Mouse (Mus musculus) liver, adult 2 months (tissue): ENCODE results near the gene Fbxl21. TPM values are rescaled to one million over a fixed set of nuclear protein-coding genes. Genes with fewer than 3 reads are reported as not detected.

ENCODE experiments used
- DNase-seq: peaks from one replicate; pipeline ENCODE4 v3.0.0-alpha.2; 2011; ENCODE audit warnings: low read depth, low spot score; ENCODE audit errors: extremely low read depth
- H3K27ac ChIP-seq: fragments of 200-500 bp; replicated peaks from 2 replicates; pipeline ENCODE4 v1.5.1; 2012; ENCODE audit warnings: low read depth, mild to moderate bottlenecking, control low read depth, inconsistent platforms, low read length; ENCODE audit not compliant: insufficient read depth
- H3K27me3 ChIP-seq: fragments of 200-500 bp; 2 replicates; pipeline ENCODE4 v1.6.1; 2012; ENCODE audit warnings: mild to moderate bottlenecking, moderate library complexity, low read length, inconsistent platforms; ENCODE audit not compliant: control insufficient read depth, insufficient read depth
- H3K36me3 ChIP-seq: fragments of 200-500 bp; 2 replicates; pipeline ENCODE4 v1.6.1; 2012; ENCODE audit warnings: low read length, inconsistent platforms; ENCODE audit not compliant: control insufficient read depth, insufficient read depth
- H3K4me1 ChIP-seq: fragments of 200-500 bp; 2 replicates; pipeline ENCODE4 v1.6.1; 2011; ENCODE audit warnings: low read length; ENCODE audit not compliant: control insufficient read depth, insufficient read depth
- H3K4me3 ChIP-seq: fragments of 200-500 bp; 2 replicates; pipeline ENCODE4 v1.5.1; 2011; ENCODE audit warnings: low read depth, mild to moderate bottlenecking, control low read depth, low read length, moderate library complexity; ENCODE audit not compliant: insufficient read depth
- H3K79me2 ChIP-seq: fragments of 200-500 bp; 2 replicates; pipeline ENCODE4 v1.6.1; 2012; ENCODE audit warnings: inconsistent platforms, mild to moderate bottlenecking, low read length, moderate library complexity; ENCODE audit not compliant: control insufficient read depth, insufficient read depth
- H3K9ac ChIP-seq: fragments of 200-500 bp; 2 replicates; pipeline ENCODE4 v1.6.1; 2012; ENCODE audit warnings: low read depth, mild to moderate bottlenecking, control low read depth, inconsistent platforms, low read length
- CTCF ChIP-seq: fragments of 200-500 bp; IDR thresholded peaks from 2 replicates; pipeline ENCODE4 v1.5.1; 2011; ENCODE audit warnings: low read depth, low read length, control low read depth
- POLR2A ChIP-seq: fragments of 200-500 bp; IDR thresholded peaks from 2 replicates; pipeline ENCODE4 v1.6.1; 2011; ENCODE audit warnings: low read length, control low read depth; ENCODE audit not compliant: insufficient read depth; ENCODE audit errors: extremely low read depth
- WGBS: fragments of 180-500 bp; shearing (Covaris S2); methylation state at CpG from one replicate; pipeline ENCODE4 v1.1.7; 2018; 5-methylcytosine and 5-hydroxymethylcytosine counted together
- polyA plus RNA-seq: library from polyadenylated mRNA; depleted of rRNA; stranded (reverse); fragments of >200 nt; gene quantifications from 2 replicates; pipeline ENCODE4 v1.2.3, GENCODE M21; 2012; rRNA removed
- total RNA-seq: library from RNA; depleted of rRNA; stranded (reverse); fragments of >200 nt; gene quantifications from 2 replicates; pipeline ENCODE4 v1.2.3, GENCODE M21; 2014; rRNA removed

Gene Fbxl21
- total and polyA plus RNA-seq, 2 experiments = 2.4 to 2.8 TPM

DNA sequence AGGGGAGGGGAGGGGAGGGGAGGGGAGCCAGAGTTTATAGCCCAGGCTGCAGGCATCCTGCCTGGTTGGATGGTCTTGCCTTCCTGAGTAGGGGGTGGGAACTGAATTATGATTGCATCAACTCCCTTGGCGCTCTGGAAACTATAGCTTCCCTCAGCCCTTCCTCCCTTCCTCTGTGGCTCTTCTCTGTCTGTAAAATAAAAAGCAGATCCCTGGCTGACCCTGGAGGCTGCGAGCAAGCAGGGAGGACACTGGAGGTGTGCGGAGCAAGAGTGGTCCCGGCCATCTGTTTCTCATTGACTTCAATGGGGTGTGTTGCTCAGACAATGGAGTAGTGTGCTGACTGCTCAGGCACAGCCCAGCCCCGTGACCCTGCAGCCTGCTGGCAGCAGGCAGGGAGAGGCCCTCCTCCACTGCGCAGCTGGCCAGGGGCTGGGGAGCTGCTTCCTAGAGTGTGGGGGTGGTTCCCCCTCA is 59.7 kb downstream of the Fbxl21 start:
- no peak overlapping the region for H3K27ac ChIP-seq
- no peak for TF ChIP-seq POLR2A
- no peak for TF ChIP-seq CTCF
- H3K4me1 ChIP-seq = no peaks in the 10 kb centered on the region
- H3K27me3 ChIP-seq = no peaks in the 10 kb centered on the region
- H3K9ac ChIP-seq = no peak overlapping the region
- no peak overlapping the region for H3K4me3 ChIP-seq
- no peaks in the 10 kb centered on the region for H3K36me3 ChIP-seq
- no peaks in the 10 kb centered on the region for H3K79me2 ChIP-seq
- 51% methylated on average over 6 of the region's 6 CpGs for WGBS
- no peak for DNase-seq

DNA sequence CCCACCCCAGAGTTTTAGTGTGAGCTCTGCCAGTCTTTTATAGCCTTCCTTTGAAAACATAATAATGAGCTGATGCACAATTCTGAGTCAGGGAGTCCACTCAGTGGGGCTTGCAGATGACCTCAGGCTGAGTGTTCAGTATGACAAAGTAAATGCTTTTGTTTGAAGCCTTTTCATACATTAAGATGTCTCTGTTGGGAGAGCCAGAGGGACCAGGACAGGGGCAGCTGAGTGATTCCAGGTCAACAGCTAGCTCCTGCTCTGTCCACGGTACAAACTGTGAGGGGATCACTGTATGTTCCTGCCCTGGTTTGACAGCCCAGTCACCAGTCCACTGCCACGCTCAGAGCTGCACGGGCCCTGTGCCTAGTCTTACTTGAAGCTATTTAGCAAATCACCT is 60.4 kb downstream of the Fbxl21 start:
- Histone ChIP-seq H3K79me2 (no peaks in the 10 kb centered on the region), H3K9ac (no peak overlapping the region), H3K4me1 (no peaks in the 10 kb centered on the region), H3K36me3 (no peaks in the 10 kb centered on the region), H3K27ac (no peak overlapping the region), H3K4me3 (no peak overlapping the region), H3K27me3 (no peaks in the 10 kb centered on the region)
- 94% methylated on average over 3 of the region's 3 CpGs for WGBS
- DNase-seq = no peak
- TF ChIP-seq CTCF (no peak), POLR2A (no peak)

DNA sequence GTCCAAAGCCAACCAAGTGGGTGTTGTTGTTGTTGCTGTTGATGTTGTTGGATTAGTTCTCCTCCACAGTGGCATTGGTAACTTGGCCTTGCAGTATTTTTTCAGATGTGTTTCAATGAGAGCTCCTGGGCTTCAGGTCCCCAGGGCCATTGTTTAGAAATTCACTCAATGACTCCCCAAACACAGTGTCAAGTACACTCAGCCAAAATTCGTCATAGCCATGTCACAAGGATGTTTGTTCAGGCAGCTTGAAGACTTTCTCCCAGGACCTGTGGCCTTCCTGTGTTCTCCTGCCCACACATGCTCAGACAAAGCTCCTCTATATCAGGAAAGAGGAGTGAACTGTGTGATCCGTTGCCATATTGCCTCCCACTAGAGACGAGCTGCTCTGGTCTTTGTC is 63.8 kb downstream of the Fbxl21 start:
- no peaks in the 10 kb centered on the region for H3K27me3 ChIP-seq
- WGBS = 82% methylated on average over 3 of the region's 3 CpGs
- TF ChIP-seq CTCF (no peak), POLR2A (no peak)
- no peak for DNase-seq
- no peak overlapping the region for H3K27ac ChIP-seq
- H3K36me3 ChIP-seq = no peaks in the 10 kb centered on the region
- no peaks in the 10 kb centered on the region; the same call in 1 of the 2 replicates for H3K4me1 ChIP-seq
- no peaks in the 10 kb centered on the region for H3K79me2 ChIP-seq
- no peak overlapping the region for H3K9ac ChIP-seq
- H3K4me3 ChIP-seq = no peak overlapping the region

Other genes with a start within 250 kb of the Fbxl21 start
- 0.20 and 0.46 TPM in 2 replicates for gene Cxcl14, start 225.9 kb upstream of the Fbxl21 start, total RNA-seq
- 2.2 and 2.6 TPM in 2 replicates for gene Cxcl14, start 225.9 kb upstream of the Fbxl21 start, polyA plus RNA-seq
- not detected in 2 replicates for gene Gm3045, start 95.9 kb upstream of the Fbxl21 start, total RNA-seq
- not detected in 2 replicates for gene Gm3045, start 95.9 kb upstream of the Fbxl21 start, polyA plus RNA-seq
- gene Slc25a48, start 84.1 kb upstream of the Fbxl21 start, total RNA-seq = 3.7 and 5.7 TPM in 2 replicates
- 5.4 and 8.7 TPM in 2 replicates for gene Slc25a48, start 84.1 kb upstream of the Fbxl21 start, polyA plus RNA-seq
- not detected in 2 replicates for gene Il9, start 40.2 kb upstream of the Fbxl21 start, total RNA-seq
- not detected in 2 replicates for gene Il9, start 40.2 kb upstream of the Fbxl21 start, polyA plus RNA-seq
- gene Lect2, start 26.0 kb downstream of the Fbxl21 start, total RNA-seq = 230 and 425 TPM in 2 replicates
- 106 and 170 TPM in 2 replicates for gene Lect2, start 26.0 kb downstream of the Fbxl21 start, polyA plus RNA-seq
- gene Tgfbi, start 87.1 kb downstream of the Fbxl21 start, total RNA-seq = 34.3 and 39.3 TPM in 2 replicates
- gene Tgfbi, start 87.1 kb downstream of the Fbxl21 start, polyA plus RNA-seq = 23.3 and 27.2 TPM in 2 replicates
- 13.1 and 15.2 TPM in 2 replicates for gene Smad5, start 180.5 kb downstream of the Fbxl21 start, total RNA-seq
- 8.9 and 10.0 TPM in 2 replicates for gene Smad5, start 180.5 kb downstream of the Fbxl21 start, polyA plus RNA-seq
- gene Gm45623, start 231.4 kb downstream of the Fbxl21 start, total RNA-seq = not detected in 2 replicates
- not detected in 2 replicates for gene Gm45623, start 231.4 kb downstream of the Fbxl21 start, polyA plus RNA-seq